Comparison of ENCODE assay signal across 10 mouse cellular contexts in genomic region chr8:10992081-10992480, GRCm38 (mm10). TPM values are rescaled to one million over a fixed set of nuclear protein-coding genes. Genes with fewer than 3 reads are reported as not detected.
A peak's percentile ranks its signal among the peaks of the same experiment; 100 is the strongest.
DNase-seq lines count a peak whose midpoint lies in the region; ATAC-seq and TF ChIP-seq lines count a peak whose summit lies in the region.
"Had no signal": no experiment of that assay in that cellular context is flagged by ENCODE, and none has a peak within 500 bp of the region (broad histone marks: within the 10 kb centered on the region; RNA-seq: fewer than 3 reads in every experiment).

No protein-coding gene starts in this region.

- no peak for TF ChIP-seq CTCF in liver, embryonic 14.5 days (IDR thresholded peaks at IDR 0.05; ENCODE audit: low read depth)
- TF ChIP-seq CTCF in midbrain, postnatal 0 days (IDR thresholded peaks at IDR 0.05): no peak

- ATAC-seq in forebrain, embryonic 11.5 days (replicated peaks; ENCODE audit: low FRiP score): no peak
- ATAC-seq in forebrain, embryonic 12.5 days (ENCODE audit: low FRiP score): no peak
- ATAC-seq in neural tube, embryonic 11.5 days (ENCODE audit: insufficient read depth, low FRiP score, low TSS enrichment): peak; percentile 40; the same call in 1 of the 2 replicates
- ATAC-seq in liver, embryonic 14.5 days (ENCODE audit: insufficient read depth): no peak
- no peak for ATAC-seq in midbrain, postnatal 0 days (ENCODE audit: low FRiP score)

- H3K9me3 ChIP-seq in forebrain, embryonic 11.5 days (ENCODE audit: control insufficient read depth, low read length): no peaks in the 10 kb centered on the region
- no peaks in the 10 kb centered on the region for H3K9me3 ChIP-seq in forebrain, embryonic 12.5 days
- no peaks in the 10 kb centered on the region for H3K9me3 ChIP-seq in neural tube, embryonic 11.5 days (ENCODE audit: control insufficient read depth, low read length)
- H3K9me3 ChIP-seq in liver, embryonic 14.5 days (ENCODE audit: control insufficient read depth, low read length): no peaks in the 10 kb centered on the region
- H3K9me3 ChIP-seq in midbrain, postnatal 0 days (ENCODE audit: low read length): no peaks in the 10 kb centered on the region

- no peak for DNase-seq in forebrain, embryonic 11.5 days (ENCODE audit: low spot score)
- DNase-seq in neural tube, embryonic 11.5 days (ENCODE audit: low spot score): no peak
- DNase-seq in neural tube, embryonic 10.5 days (ENCODE audit: extremely low spot score, low spot score): no peak
- no peak for DNase-seq in liver, embryonic 14.5 days (ENCODE audit: low read depth in 3 of 3, low spot score in 3 of 3)
- DNase-seq in midbrain, postnatal 0 days (ENCODE audit: low spot score): no peak
- DNase-seq in kidney, postnatal 14 days: no peak
- no peak for DNase-seq in spleen, adult 18-20 months
- DNase-seq: heart, adult 18-20 months; heart, postnatal 4 days had no signal

- H3K27ac ChIP-seq in forebrain, embryonic 11.5 days (ENCODE audit: low read depth, low read length): 0 out of 2 replicates have a peak overlapping the region, but pooled peaks have one; percentile 1
- no peak overlapping the region for H3K27ac ChIP-seq in forebrain, embryonic 12.5 days
- no peak overlapping the region for H3K27ac ChIP-seq in neural tube, embryonic 11.5 days (ENCODE audit: low read depth, low read length)
- peak overlapping the region; percentile 80 for H3K27ac ChIP-seq in liver, embryonic 14.5 days
- peak overlapping the region; percentile 51; the same call in 1 of the 2 replicates for H3K27ac ChIP-seq in midbrain, postnatal 0 days (ENCODE audit: low read depth, low read length)

- H3K9ac ChIP-seq in forebrain, embryonic 11.5 days (ENCODE audit: low read length): no peak overlapping the region
- no peak overlapping the region for H3K9ac ChIP-seq in forebrain, embryonic 12.5 days
- no peak overlapping the region for H3K9ac ChIP-seq in neural tube, embryonic 11.5 days (ENCODE audit: low read length)
- H3K9ac ChIP-seq in liver, embryonic 14.5 days (replicated peaks): no peak overlapping the region
- H3K9ac ChIP-seq in midbrain, postnatal 0 days (replicated peaks; ENCODE audit: low read length, poor library complexity, severe bottlenecking): no peak overlapping the region

- no peak overlapping the region for H3K4me2 ChIP-seq in forebrain, embryonic 11.5 days (ENCODE audit: low read depth, low read length, severe bottlenecking)
- no peak overlapping the region for H3K4me2 ChIP-seq in forebrain, embryonic 12.5 days
- H3K4me2 ChIP-seq in neural tube, embryonic 11.5 days (ENCODE audit: low read depth): no peak overlapping the region
- H3K4me2 ChIP-seq in liver, embryonic 14.5 days (ENCODE audit: low read depth): peak overlapping the region; percentile 64
- H3K4me2 ChIP-seq in midbrain, postnatal 0 days (ENCODE audit: low read depth, low read length, poor library complexity, severe bottlenecking): no peak overlapping the region

- WGBS in forebrain, embryonic 11.5 days: 65% methylated on average over 8 of the region's 8 CpGs
- WGBS in forebrain, embryonic 12.5 days: 57% methylated on average over 8 of the region's 8 CpGs
- WGBS in neural tube, embryonic 11.5 days: 56% methylated on average over 8 of the region's 8 CpGs
- WGBS in liver, embryonic 14.5 days (ENCODE audit: insufficient replicate concordance): 47% methylated on average over 8 of the region's 8 CpGs
- WGBS in midbrain, postnatal 0 days: 36% methylated on average over 8 of the region's 8 CpGs

- no peak overlapping the region for H3K4me3 ChIP-seq in forebrain, embryonic 11.5 days (ENCODE audit: low read depth, low read length)
- H3K4me3 ChIP-seq in forebrain, embryonic 12.5 days (replicated peaks): no peak overlapping the region
- H3K4me3 ChIP-seq in neural tube, embryonic 11.5 days (ENCODE audit: low read depth, low read length): no peak overlapping the region
- H3K4me3 ChIP-seq in liver, embryonic 14.5 days (ENCODE audit: insufficient read depth in 1 of 2, low read depth in 2 of 2, low read length in 2 of 2): no peak overlapping the region
- no peak overlapping the region for H3K4me3 ChIP-seq in midbrain, postnatal 0 days (ENCODE audit: low read depth, low read length)

- peaks cover 25% of the 10 kb centered on the region for H3K4me1 ChIP-seq in forebrain, embryonic 11.5 days (replicated peaks; ENCODE audit: control insufficient read depth, insufficient read depth, low read length)
- H3K4me1 ChIP-seq in forebrain, embryonic 12.5 days: peaks cover 63% of the 10 kb centered on the region
- H3K4me1 ChIP-seq in neural tube, embryonic 11.5 days (ENCODE audit: control insufficient read depth, insufficient read depth, low read length): peaks cover 30% of the 10 kb centered on the region
- H3K4me1 ChIP-seq in liver, embryonic 14.5 days (replicated peaks; ENCODE audit: control insufficient read depth in 2 of 2, insufficient read depth in 2 of 2, low read length in 1 of 2): peaks cover 72 to 90% of the 10 kb centered on the region in 2 experiments
- peaks cover 2% of the 10 kb centered on the region; the same call in 1 of the 2 replicates for H3K4me1 ChIP-seq in midbrain, postnatal 0 days (ENCODE audit: insufficient read depth, low read length)

- no peak for TF ChIP-seq EP300 in liver, embryonic 14.5 days (IDR thresholded peaks at IDR 0.05; ENCODE audit: low read depth)

- no peaks in the 10 kb centered on the region; the same call in 1 of the 2 replicates for H3K36me3 ChIP-seq in forebrain, embryonic 11.5 days (ENCODE audit: control insufficient read depth, insufficient read depth, low read length)
- peaks cover 13% of the 10 kb centered on the region for H3K36me3 ChIP-seq in forebrain, embryonic 12.5 days (replicated peaks)
- peaks cover 4% of the 10 kb centered on the region for H3K36me3 ChIP-seq in neural tube, embryonic 11.5 days (ENCODE audit: control insufficient read depth, insufficient read depth, low read length)
- peaks cover 15% of the 10 kb centered on the region for H3K36me3 ChIP-seq in liver, embryonic 14.5 days (replicated peaks; ENCODE audit: control insufficient read depth, insufficient read depth, low read depth)
- no peaks in the 10 kb centered on the region for H3K36me3 ChIP-seq in midbrain, postnatal 0 days (ENCODE audit: insufficient read depth, low read length)

- no peaks in the 10 kb centered on the region for H3K27me3 ChIP-seq in forebrain, embryonic 11.5 days (ENCODE audit: control insufficient read depth, insufficient read depth, low read length)
- no peaks in the 10 kb centered on the region for H3K27me3 ChIP-seq in forebrain, embryonic 12.5 days
- no peaks in the 10 kb centered on the region for H3K27me3 ChIP-seq in neural tube, embryonic 11.5 days (ENCODE audit: control insufficient read depth, insufficient read depth, low read length)
- H3K27me3 ChIP-seq in liver, embryonic 14.5 days (ENCODE audit: control insufficient read depth, insufficient read depth, low read length): no peaks in the 10 kb centered on the region
- H3K27me3 ChIP-seq in midbrain, postnatal 0 days (ENCODE audit: insufficient read depth, low read length): no peaks in the 10 kb centered on the region

RNA-seq across cellular contexts. Expression of gene Irs2, which starts 16.2 kb away (rescaled TPM):
- 6.6 and 7.7 TPM in 2 replicates for polyA plus RNA-seq in forebrain, embryonic 11.5 days (2014; fragmentation: Nextera tagmentation; extraction: Ambion mirVana)
- 5.0 and 6.5 TPM in 2 replicates for polyA plus RNA-seq in forebrain, embryonic 12.5 days (2016; fragmentation: Nextera tagmentation; extraction: Ambion mirVana)
- 6.3 and 6.9 TPM in 2 replicates for polyA plus RNA-seq in neural tube, embryonic 11.5 days (2014; fragmentation: Nextera tagmentation; extraction: Ambion mirVana)
- 4.7 and 5.4 TPM in 2 replicates for polyA plus RNA-seq in liver, embryonic 14.5 days (2012; rRNA removed)
- 2.9 and 3.4 TPM in 2 replicates for polyA plus RNA-seq in liver, embryonic 14.5 days (2014; fragmentation: Nextera tagmentation; extraction: Ambion mirVana)
- total RNA-seq in midbrain, postnatal 0 days (2014; rRNA removed): 37.3 and 40.4 TPM in 2 replicates
- 4.8 and 5.6 TPM in 2 replicates for polyA plus RNA-seq in midbrain, postnatal 0 days (2015; fragmentation: Nextera tagmentation; extraction: Ambion mirVana)

Comparison
In these comparisons a context has a peak if more than half of its experiments do, and no peak if none do; other contexts are left out.
1. H3K27ac ChIP-seq: peak in forebrain, embryonic 11.5 days (single experiment), liver, embryonic 14.5 days (single experiment) and midbrain, postnatal 0 days (single experiment); none in forebrain, embryonic 12.5 days (single experiment) and neural tube, embryonic 11.5 days (single experiment).